In genomic region chr2:75605634-75606033, GRCm38 (mm10) we compare ENCODE assay signal across 8 mouse cellular contexts. TPM values are rescaled to one million over a fixed set of nuclear protein-coding genes. Genes with fewer than 3 reads are reported as not detected.
DNase-seq lines count a peak whose midpoint lies in the region; ATAC-seq and TF ChIP-seq lines count a peak whose summit lies in the region.

No protein-coding gene starts in this region.

- H3K27ac ChIP-seq in intestine, embryonic 14.5 days (ENCODE audit: low read depth), result no peak overlapping the region
- no peak overlapping the region for H3K27ac ChIP-seq in intestine, embryonic 15.5 days
- H3K27ac ChIP-seq in cerebellum, adult 2 months (ENCODE audit: insufficient read depth, low read length), result no peak overlapping the region
- H3K27ac ChIP-seq in heart, embryonic 11.5 days (ENCODE audit: low read depth, low read length), result no peak overlapping the region
- no peak overlapping the region for H3K27ac ChIP-seq in midbrain, embryonic 15.5 days

- no peak for TF ChIP-seq POLR2A in cerebellum, adult 2 months (IDR thresholded peaks at IDR 0.05; ENCODE audit: borderline replicate concordance, insufficient read depth, low read length)

- H3K36me3 ChIP-seq in intestine, embryonic 14.5 days (ENCODE audit: control insufficient read depth, insufficient read depth, low read length), result no peaks in the 10 kb centered on the region
- no peaks in the 10 kb centered on the region for H3K36me3 ChIP-seq in intestine, embryonic 15.5 days
- H3K36me3 ChIP-seq in heart, embryonic 11.5 days (ENCODE audit: control insufficient read depth, insufficient read depth, low read length), result no peaks in the 10 kb centered on the region
- H3K36me3 ChIP-seq in midbrain, embryonic 15.5 days (replicated peaks), result no peaks in the 10 kb centered on the region

- WGBS in intestine, embryonic 14.5 days, result 2% methylated on average over 7 of the region's 7 CpGs
- WGBS in intestine, embryonic 15.5 days, result 2% methylated on average over 7 of the region's 7 CpGs
- WGBS in cerebellum, adult 2 months, result under 1% methylated on average over 7 of the region's 7 CpGs
- 2% methylated on average over 7 of the region's 7 CpGs for WGBS in heart, embryonic 11.5 days (ENCODE audit: insufficient replicate concordance)
- WGBS in midbrain, embryonic 15.5 days, result under 1% methylated on average over 7 of the region's 7 CpGs

- ATAC-seq in intestine, embryonic 14.5 days (replicated peaks; ENCODE audit: low FRiP score, low TSS enrichment, low read depth), result no peak
- no peak for ATAC-seq in intestine, embryonic 15.5 days
- ATAC-seq in heart, embryonic 11.5 days (replicated peaks; ENCODE audit: insufficient number of reproducible peaks, low FRiP score, low TSS enrichment), result no peak
- no peak for ATAC-seq in midbrain, embryonic 15.5 days (replicated peaks)

- H3K9ac ChIP-seq in intestine, embryonic 14.5 days (ENCODE audit: low read length), result no peak overlapping the region
- H3K9ac ChIP-seq in intestine, embryonic 15.5 days, result no peak overlapping the region
- no peak overlapping the region for H3K9ac ChIP-seq in heart, embryonic 11.5 days (ENCODE audit: low read depth, low read length)
- no peak overlapping the region for H3K9ac ChIP-seq in midbrain, embryonic 15.5 days

- TF ChIP-seq CTCF in cerebellum, adult 2 months (IDR thresholded peaks at IDR 0.05; ENCODE audit: borderline replicate concordance, insufficient read depth, low read depth, low read length), result peak; percentile 73; the same call in 1 of the 2 replicates

- H3K4me1 ChIP-seq in intestine, embryonic 14.5 days (replicated peaks; ENCODE audit: control insufficient read depth, insufficient read depth, low read length), result peaks cover 11% of the 10 kb centered on the region; the same call in 1 of the 2 replicates
- H3K4me1 ChIP-seq in intestine, embryonic 15.5 days (replicated peaks), result peaks cover 5% of the 10 kb centered on the region; the same call in 1 of the 2 replicates
- H3K4me1 ChIP-seq in cerebellum, adult 2 months (ENCODE audit: control insufficient read depth, insufficient read depth, low read length), result no peaks in the 10 kb centered on the region
- peaks cover 4% of the 10 kb centered on the region for H3K4me1 ChIP-seq in heart, embryonic 11.5 days (ENCODE audit: control insufficient read depth, insufficient read depth, low read length)
- H3K4me1 ChIP-seq in midbrain, embryonic 15.5 days, result peaks cover 14% of the 10 kb centered on the region

- no peak for DNase-seq in intestine, embryonic 14.5 days (ENCODE audit: low spot score)
- peak; percentile 44 for DNase-seq in ES-CJ7 (ENCODE audit: low read depth, low spot score)
- peak; percentile 64 for DNase-seq in cerebellum, adult 2 months
- peak; percentile 51 to 69 for DNase-seq in kidney, postnatal 36 days
- peak; percentile 53 for DNase-seq in thymus, postnatal 25 days

- H3K9me3 ChIP-seq in intestine, embryonic 14.5 days (ENCODE audit: control insufficient read depth, low read length), result no peaks in the 10 kb centered on the region
- no peaks in the 10 kb centered on the region for H3K9me3 ChIP-seq in intestine, embryonic 15.5 days
- H3K9me3 ChIP-seq in heart, embryonic 11.5 days (replicated peaks; ENCODE audit: control insufficient read depth, low read length), result no peaks in the 10 kb centered on the region
- no peaks in the 10 kb centered on the region for H3K9me3 ChIP-seq in midbrain, embryonic 15.5 days

- H3K27me3 ChIP-seq in intestine, embryonic 14.5 days (replicated peaks; ENCODE audit: control insufficient read depth, insufficient read depth, low read length), result peaks cover 4% of the 10 kb centered on the region
- no peaks in the 10 kb centered on the region for H3K27me3 ChIP-seq in intestine, embryonic 15.5 days (replicated peaks)
- no peaks in the 10 kb centered on the region for H3K27me3 ChIP-seq in cerebellum, adult 2 months (ENCODE audit: control insufficient read depth, insufficient read depth, low read length)
- no peaks in the 10 kb centered on the region for H3K27me3 ChIP-seq in heart, embryonic 11.5 days (ENCODE audit: control insufficient read depth, insufficient read depth, low read length)
- H3K27me3 ChIP-seq in midbrain, embryonic 15.5 days (replicated peaks), result peaks cover 19% of the 10 kb centered on the region

- H3K4me2 ChIP-seq in intestine, embryonic 14.5 days (ENCODE audit: low read length), result 0 out of 2 replicates have a peak overlapping the region, but pooled peaks have one; percentile 7
- no peak overlapping the region for H3K4me2 ChIP-seq in intestine, embryonic 15.5 days (replicated peaks)
- H3K4me2 ChIP-seq in heart, embryonic 11.5 days, result peak overlapping the region; percentile 22
- H3K4me2 ChIP-seq in midbrain, embryonic 15.5 days, result peak overlapping the region; percentile 24

- no peak overlapping the region for H3K4me3 ChIP-seq in intestine, embryonic 14.5 days (ENCODE audit: low read depth, low read length)
- no peak overlapping the region for H3K4me3 ChIP-seq in intestine, embryonic 15.5 days (replicated peaks)
- H3K4me3 ChIP-seq in cerebellum, adult 2 months (replicated peaks; ENCODE audit: insufficient read depth, low read depth, low read length), result no peak overlapping the region
- H3K4me3 ChIP-seq in heart, embryonic 11.5 days (ENCODE audit: low read depth, low read length), result no peak overlapping the region
- H3K4me3 ChIP-seq in midbrain, embryonic 15.5 days, result no peak overlapping the region

RNA-seq across cellular contexts. Expression of gene Hnrnpa3, which starts 53.4 kb away (rescaled TPM):
- 230 TPM in 2 replicates for polyA plus RNA-seq in intestine, embryonic 14.5 days (2014; fragmentation: Nextera tagmentation; extraction: Ambion mirVana)
- polyA plus RNA-seq in intestine, embryonic 15.5 days (2015; fragmentation: Nextera tagmentation; extraction: Ambion mirVana), result 280 and 299 TPM in 2 replicates
- 252 and 264 TPM in 2 replicates for polyA plus RNA-seq in cerebellum, adult 2 months (2012; rRNA removed)
- polyA plus RNA-seq in heart, embryonic 11.5 days (2014; fragmentation: Nextera tagmentation; extraction: Ambion mirVana), result 164 and 174 TPM in 2 replicates
- polyA plus RNA-seq in midbrain, embryonic 15.5 days (2015; fragmentation: Nextera tagmentation; extraction: Ambion mirVana), result 179 and 194 TPM in 2 replicates
